Comparison of ENCODE assay signal across 7 mouse cellular contexts in genomic region chr5:49090122-49090680, GRCm38 (mm10).
DNase-seq lines count a peak whose midpoint lies in the region; ATAC-seq and TF ChIP-seq lines count a peak whose summit lies in the region.

No protein-coding gene starts in this region.

- H3K9ac ChIP-seq in hindbrain, postnatal 0 days (replicated peaks; ENCODE audit: low read length) = no peak overlapping the region

- WGBS in hindbrain, postnatal 0 days = 6% methylated on average over 6 of the region's 6 CpGs

- peak; percentile 46 for ATAC-seq in activated CD4-positive, CD25-positive, alpha-beta regulatory T cell, adult 4 months
- peak; percentile 87 for ATAC-seq in hindbrain, postnatal 0 days
- peak; percentile 73 for ATAC-seq in megakaryocyte, adult 5-6 weeks (ENCODE audit: poor library complexity, severe bottlenecking)

- H3K9me3 ChIP-seq in hindbrain, postnatal 0 days (ENCODE audit: low read length) = no peaks in the 10 kb centered on the region

- H3K27me3 ChIP-seq in hindbrain, postnatal 0 days (ENCODE audit: insufficient read depth, low read length) = no peaks in the 10 kb centered on the region

- H3K4me2 ChIP-seq in hindbrain, postnatal 0 days (ENCODE audit: low read depth, low read length) = peak overlapping the region; percentile 40

- H3K36me3 ChIP-seq in hindbrain, postnatal 0 days (ENCODE audit: insufficient read depth, low read length) = no peaks in the 10 kb centered on the region

- H3K4me1 ChIP-seq in hindbrain, postnatal 0 days (ENCODE audit: insufficient read depth, low read length) = no peaks in the 10 kb centered on the region

- TF ChIP-seq CTCF in hindbrain, postnatal 0 days (IDR thresholded peaks at IDR 0.05; ENCODE audit: low read depth) = peak; percentile 97

- no peak overlapping the region for H3K4me3 ChIP-seq in hindbrain, postnatal 0 days (ENCODE audit: low read length)

- no peak overlapping the region for H3K27ac ChIP-seq in hindbrain, postnatal 0 days

- DNase-seq in cerebellum, adult 9-10 months = peak; percentile 94
- peak; percentile 51 to 82 for DNase-seq in frontal cortex, postnatal 10 days (ENCODE audit: low spot score in 2 of 2)
- DNase-seq in hindbrain, postnatal 0 days (ENCODE audit: low spot score) = peak; percentile 95
- peak; percentile 81 to 85 for DNase-seq in layer of hippocampus, postnatal 36 days
- DNase-seq in right cerebral cortex, postnatal 36 days (ENCODE audit: low spot score in 2 of 2) = peak; percentile 84 to 87
